Mouse (Mus musculus) hindbrain, embryonic 13.5 days (tissue): ENCODE data around the gene Lifr. TPM values are rescaled to one million over a fixed set of nuclear protein-coding genes. Genes with fewer than 3 reads are reported as not detected.
A peak's percentile ranks its signal among the peaks of the same experiment; 100 is the strongest.

Source experiments
- ATAC-seq: fragments of 200-750 bp; cut with Nextera tagmentation; 2 replicates; pipeline ENCODE4 v1.8.0; 2017; ENCODE audit warnings: moderate TSS enrichment; ENCODE audit not compliant: low FRiP score
- H3K27ac ChIP-seq: fragments of 300-500 bp; sonication (generic); 2 replicates; pipeline ENCODE4 v1.5.1; 2015; ENCODE audit warnings: inconsistent platforms, mild to moderate bottlenecking, moderate library complexity
- H3K27me3 ChIP-seq: fragments of 300-500 bp; sonication (generic); 2 replicates; pipeline ENCODE4 v1.6.1; 2015; ENCODE audit warnings: mild to moderate bottlenecking, inconsistent platforms
- H3K36me3 ChIP-seq: fragments of 300-500 bp; sonication (generic); 2 replicates; pipeline ENCODE4 v1.6.1; 2015; ENCODE audit warnings: mild to moderate bottlenecking, inconsistent platforms
- H3K4me1 ChIP-seq: fragments of 300-500 bp; sonication (generic); replicated peaks from 2 replicates; pipeline ENCODE4 v1.6.1; 2015; ENCODE audit warnings: inconsistent platforms
- H3K4me2 ChIP-seq: fragments of 300-500 bp; sonication (generic); 2 replicates; pipeline ENCODE4 v1.6.1; 2015; ENCODE audit warnings: inconsistent platforms, mild to moderate bottlenecking, moderate library complexity
- H3K4me3 ChIP-seq: fragments of 300-500 bp; sonication (generic); 2 replicates; pipeline ENCODE4 v1.5.1; 2015; ENCODE audit warnings: mild to moderate bottlenecking, inconsistent platforms
- H3K9ac ChIP-seq: fragments of 300-500 bp; sonication (generic); 2 replicates; pipeline ENCODE4 v1.6.1; 2015; ENCODE audit warnings: mild to moderate bottlenecking, inconsistent platforms
- H3K9me3 ChIP-seq: fragments of 300-500 bp; sonication (generic); 2 replicates; pipeline ENCODE4 v1.6.1; 2016; ENCODE audit warnings: inconsistent platforms
- WGBS: fragments of 180-500 bp; shearing (Covaris S2); methylation state at CpG from one replicate; pipeline ENCODE4 v1.1.7; 2015; 5-methylcytosine and 5-hydroxymethylcytosine counted together
- polyA plus RNA-seq: library from polyadenylated mRNA; unstranded; fragments of >200 nt; fragmentation: Nextera tagmentation; extraction: Ambion mirVana; gene quantifications from 2 replicates; pipeline ENCODE4 v1.2.1, GENCODE M21; 2015

Gene Lifr
- polyA plus RNA-seq, 1 experiment from 2014 or later, result 19.1 TPM

DNA sequence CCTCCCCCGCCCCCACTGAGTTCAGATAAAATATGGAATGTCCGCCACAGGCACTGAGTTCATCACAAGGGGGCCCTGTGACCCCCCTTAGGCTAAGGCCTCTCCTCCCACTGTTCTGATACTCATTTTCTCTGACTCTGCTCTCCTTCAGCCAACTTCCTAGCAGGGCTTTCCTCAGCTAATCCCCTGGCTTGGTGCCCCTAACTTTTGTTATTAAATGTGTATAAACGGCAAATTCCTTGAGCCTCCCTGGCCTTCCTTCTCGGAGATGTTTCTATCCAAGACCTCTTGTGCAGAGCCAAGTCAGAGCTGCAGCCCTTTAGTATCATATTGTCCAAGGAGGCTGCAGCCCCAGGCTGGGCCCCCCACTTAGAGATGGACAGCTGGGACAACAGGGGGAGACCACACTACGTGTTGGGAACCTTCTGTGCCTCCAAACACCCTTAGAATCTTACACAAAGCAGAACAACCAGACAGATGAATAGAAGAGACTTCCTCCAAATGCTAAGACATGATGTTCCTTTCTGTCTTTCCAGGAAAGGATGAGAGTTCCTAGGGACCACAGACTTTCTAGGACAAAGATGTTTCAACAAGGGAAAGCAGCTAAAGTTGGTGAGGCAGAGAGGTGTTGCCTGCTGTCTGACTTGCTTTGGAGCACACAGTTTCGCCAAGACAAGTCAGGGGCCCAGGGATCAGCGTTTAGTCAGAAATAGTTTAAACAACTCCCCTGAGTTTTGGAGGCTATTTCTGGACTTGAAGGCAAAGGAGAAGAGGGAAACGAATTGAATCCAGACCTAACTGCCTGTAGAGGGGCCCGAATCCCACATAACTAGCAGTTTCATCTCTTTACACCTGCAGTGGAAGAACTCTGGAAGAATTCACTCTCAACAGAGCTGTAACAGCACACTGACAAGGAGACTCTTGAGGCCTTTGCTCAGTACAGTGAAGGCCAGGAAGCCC lies 111.3 kb downstream of the Lifr start:
- no peaks in the 10 kb centered on the region for H3K9me3 ChIP-seq
- H3K4me1 ChIP-seq, result peaks cover 48% of the 10 kb centered on the region
- 54% methylated on average over 9 of the region's 9 CpGs for WGBS
- H3K36me3 ChIP-seq, result no peaks in the 10 kb centered on the region
- no peaks in the 10 kb centered on the region for H3K27me3 ChIP-seq
- H3K9ac ChIP-seq, result no peak overlapping the region
- H3K4me2 ChIP-seq, result no peak overlapping the region
- no peak overlapping the region for H3K4me3 ChIP-seq
- peak overlapping the region; percentile 62 for H3K27ac ChIP-seq
- ATAC-seq, result no peak

DNA sequence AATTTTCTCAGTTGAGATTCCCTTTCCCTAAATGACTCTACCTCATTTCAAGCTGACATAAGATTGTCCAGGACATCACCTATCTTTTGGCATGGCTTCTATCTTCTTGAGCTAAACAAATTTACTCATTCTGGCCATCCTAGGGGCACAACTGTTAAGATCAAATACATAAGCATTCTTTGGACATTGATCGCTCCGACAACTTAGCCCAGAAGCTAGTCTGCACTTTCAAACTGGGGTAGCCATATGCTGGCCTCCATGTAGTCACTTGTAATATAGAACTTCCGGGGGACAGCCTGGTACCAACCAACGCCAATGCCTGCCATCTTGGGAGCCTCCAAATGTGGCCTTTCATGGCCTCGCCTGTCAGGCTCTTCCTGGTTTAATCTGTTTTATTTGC lies 112.6 kb downstream of the Lifr start:
- no peaks in the 10 kb centered on the region for H3K9me3 ChIP-seq
- no peaks in the 10 kb centered on the region for H3K36me3 ChIP-seq
- no peak overlapping the region for H3K9ac ChIP-seq
- H3K27me3 ChIP-seq, result no peaks in the 10 kb centered on the region
- WGBS, result 85% methylated on average over 5 of the region's 5 CpGs
- no peak for ATAC-seq
- no peak overlapping the region for H3K4me2 ChIP-seq
- H3K4me3 ChIP-seq, result no peak overlapping the region
- H3K4me1 ChIP-seq, result peaks cover 48% of the 10 kb centered on the region
- H3K27ac ChIP-seq, result peak overlapping the region; percentile 32; the same call in 1 of the 2 replicates

GRCm38 (mm10) chr15:7203606-7204330 lies 113.4 kb downstream of the Lifr start:
- Histone ChIP-seq H3K4me2 (no peak overlapping the region), H3K9ac (no peak overlapping the region), H3K27me3 (no peaks in the 10 kb centered on the region), H3K36me3 (no peaks in the 10 kb centered on the region), H3K27ac (peak overlapping the region; percentile 32), H3K9me3 (no peaks in the 10 kb centered on the region), H3K4me3 (no peak overlapping the region), H3K4me1 (peaks cover 42% of the 10 kb centered on the region)
- ATAC-seq, result no peak
- WGBS, result 74% methylated on average over 8 of the region's 9 CpGs

GRCm38 (mm10) chr15:7204917-7205316 lies 114.5 kb downstream of the Lifr start:
- peaks cover 32% of the 10 kb centered on the region for H3K4me1 ChIP-seq
- H3K36me3 ChIP-seq, result no peaks in the 10 kb centered on the region
- no peak overlapping the region for H3K4me3 ChIP-seq
- no peak overlapping the region for H3K27ac ChIP-seq
- no peak overlapping the region for H3K9ac ChIP-seq
- 75% methylated on average over 13 of the region's 13 CpGs for WGBS
- H3K9me3 ChIP-seq, result no peaks in the 10 kb centered on the region
- no peaks in the 10 kb centered on the region for H3K27me3 ChIP-seq
- H3K4me2 ChIP-seq, result no peak overlapping the region
- ATAC-seq, result peak; percentile 41; the same call in 1 of the 2 replicates

- Histone ChIP-seq H3K4me1 (peaks cover 29% of the 10 kb centered on the region), H3K4me3 (no peak overlapping the region), H3K9ac (no peak overlapping the region), H3K27me3 (no peaks in the 10 kb centered on the region), H3K9me3 (no peaks in the 10 kb centered on the region), H3K27ac (no peak overlapping the region), H3K36me3 (no peaks in the 10 kb centered on the region), H3K4me2 (no peak overlapping the region)
- no peak for ATAC-seq
- 55% methylated on average over 5 of the region's 5 CpGs for WGBS
Measured at GRCm38 (mm10) chr15:7206110-7206509, 115.7 kb downstream of the Lifr start.

GRCm38 (mm10) chr15:7207292-7207691 lies 116.9 kb downstream of the Lifr start:
- Histone ChIP-seq H3K9me3 (no peaks in the 10 kb centered on the region), H3K9ac (no peak overlapping the region), H3K27ac (no peak overlapping the region), H3K36me3 (no peaks in the 10 kb centered on the region), H3K4me1 (peaks cover 21% of the 10 kb centered on the region), H3K27me3 (no peaks in the 10 kb centered on the region), H3K4me2 (no peak overlapping the region), H3K4me3 (no peak overlapping the region)
- 83% methylated on average over 7 of the region's 7 CpGs for WGBS
- no peak for ATAC-seq

DNA sequence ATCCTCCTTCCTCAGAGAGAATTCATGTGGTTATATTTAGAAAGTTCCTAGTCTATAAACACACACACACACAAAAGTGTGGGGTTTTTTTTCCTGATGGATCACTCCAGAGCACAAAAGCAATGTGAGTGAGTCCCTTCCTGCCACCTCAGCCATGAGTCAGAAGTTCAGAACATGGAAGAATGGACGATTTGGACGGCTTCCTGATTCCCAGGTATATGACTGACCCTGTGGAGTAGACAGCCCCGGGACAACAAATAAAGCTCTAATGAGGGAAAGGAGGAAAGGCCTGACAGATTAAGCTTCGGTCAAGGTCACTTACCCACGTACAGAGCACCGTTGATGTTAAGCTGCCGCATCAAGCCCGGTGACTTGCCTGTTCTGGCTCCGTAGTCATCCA lies 117.8 kb downstream of the Lifr start:
- H3K36me3 ChIP-seq, result no peaks in the 10 kb centered on the region
- no peaks in the 10 kb centered on the region for H3K9me3 ChIP-seq
- no peak overlapping the region for H3K9ac ChIP-seq
- H3K4me3 ChIP-seq, result no peak overlapping the region
- no peak for ATAC-seq
- no peak overlapping the region for H3K27ac ChIP-seq
- no peaks in the 10 kb centered on the region for H3K27me3 ChIP-seq
- H3K4me2 ChIP-seq, result no peak overlapping the region
- 86% methylated on average over 9 of the region's 9 CpGs for WGBS
- H3K4me1 ChIP-seq, result peaks cover 18% of the 10 kb centered on the region

- H3K4me3 ChIP-seq, result no peak overlapping the region
- ATAC-seq, result 0 out of 2 replicates have a peak, but pooled peaks have one; percentile 56
- no peak overlapping the region for H3K9ac ChIP-seq
- no peaks in the 10 kb centered on the region for H3K36me3 ChIP-seq
- H3K4me2 ChIP-seq, result no peak overlapping the region
- H3K27me3 ChIP-seq, result no peaks in the 10 kb centered on the region
- no peaks in the 10 kb centered on the region for H3K9me3 ChIP-seq
- 25% methylated on average over 1 of the region's 1 CpGs for WGBS
- no peaks in the 10 kb centered on the region for H3K4me1 ChIP-seq
- no peak overlapping the region for H3K27ac ChIP-seq
Measured at GRCm38 (mm10) chr15:7213683-7214082, 123.3 kb downstream of the Lifr start.

DNA sequence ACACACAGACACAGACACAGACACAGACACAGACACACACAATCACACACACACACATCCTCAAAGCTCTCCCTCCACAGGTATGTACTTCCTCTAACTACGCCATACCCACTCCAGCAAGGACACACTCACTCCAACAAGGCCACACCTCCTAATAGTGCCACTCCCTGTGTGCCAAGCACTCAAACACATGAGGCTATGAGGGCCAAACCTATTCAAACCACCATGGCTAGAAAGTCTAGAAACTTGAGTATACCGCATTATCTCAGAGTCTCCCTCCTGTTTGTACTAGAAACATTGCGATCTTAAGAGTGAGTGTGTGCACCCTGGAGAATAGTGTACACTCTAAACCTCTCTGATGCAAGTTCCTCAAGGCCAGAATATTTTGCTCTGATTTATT lies 125.4 kb downstream of the Lifr start:
- Histone ChIP-seq H3K27ac (no peak overlapping the region), H3K9me3 (no peaks in the 10 kb centered on the region), H3K27me3 (no peaks in the 10 kb centered on the region), H3K4me1 (no peaks in the 10 kb centered on the region), H3K4me2 (no peak overlapping the region), H3K4me3 (no peak overlapping the region), H3K9ac (no peak overlapping the region), H3K36me3 (no peaks in the 10 kb centered on the region)
- 98% methylated on average over 3 of the region's 3 CpGs for WGBS
- ATAC-seq, result no peak

GRCm38 (mm10) chr15:7216581-7217272 lies 126.3 kb downstream of the Lifr start:
- WGBS, result 88% methylated on average over 9 of the region's 9 CpGs
- no peak for ATAC-seq
- H3K27me3 ChIP-seq, result no peaks in the 10 kb centered on the region

DNA sequence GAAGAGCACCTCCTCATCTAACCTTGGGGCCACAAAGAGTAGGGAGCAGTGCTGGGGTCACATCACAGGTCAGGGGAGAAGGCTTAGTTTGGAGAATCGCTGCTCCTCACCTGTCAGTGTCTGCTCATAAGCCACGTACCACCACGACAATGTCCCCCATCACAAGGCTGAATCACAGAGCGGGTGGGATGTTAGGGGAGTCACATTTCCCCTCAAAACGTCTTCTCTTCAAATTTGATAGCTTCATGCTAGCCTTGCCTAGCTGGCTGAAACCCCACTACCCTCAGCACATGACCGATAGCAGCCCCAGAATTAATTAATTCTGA lies 126.8 kb downstream of the Lifr start:
- no peaks in the 10 kb centered on the region for H3K36me3 ChIP-seq
- H3K4me3 ChIP-seq, result no peak overlapping the region
- H3K9ac ChIP-seq, result no peak overlapping the region
- no peaks in the 10 kb centered on the region for H3K27me3 ChIP-seq
- WGBS, result 79% methylated on average over 6 of the region's 6 CpGs
- H3K4me1 ChIP-seq, result peaks cover 4% of the 10 kb centered on the region; the same call in 1 of the 2 replicates
- no peak for ATAC-seq
- no peaks in the 10 kb centered on the region for H3K9me3 ChIP-seq
- H3K4me2 ChIP-seq, result no peak overlapping the region
- H3K27ac ChIP-seq, result no peak overlapping the region

More at GRCm38 (mm10) chr15:7216581-7217272, 126.3 kb downstream of the Lifr start:
- Histone ChIP-seq H3K9ac (no peak overlapping the region), H3K27ac (no peak overlapping the region), H3K36me3 (no peaks in the 10 kb centered on the region), H3K4me3 (no peak overlapping the region), H3K9me3 (no peaks in the 10 kb centered on the region), H3K4me1 (no peaks in the 10 kb centered on the region), H3K4me2 (no peak overlapping the region)

- no peaks in the 10 kb centered on the region for H3K27me3 ChIP-seq
- no peak overlapping the region for H3K9ac ChIP-seq
- H3K36me3 ChIP-seq, result no peaks in the 10 kb centered on the region
- H3K4me3 ChIP-seq, result no peak overlapping the region
- ATAC-seq, result peak; percentile 25; the same call in 1 of the 2 replicates
- 43% methylated on average over 11 of the region's 11 CpGs for WGBS
- peaks cover 25% of the 10 kb centered on the region for H3K4me1 ChIP-seq
- H3K9me3 ChIP-seq, result no peaks in the 10 kb centered on the region
- peak overlapping the region; percentile 5; the same call in 1 of the 2 replicates for H3K27ac ChIP-seq
- no peak overlapping the region for H3K4me2 ChIP-seq
Measured at GRCm38 (mm10) chr15:7222809-7223208, 132.4 kb downstream of the Lifr start.
